ENCODE assay signal across 19 mouse cellular contexts in genomic region chr9:124090441-124090840, GRCm38 (mm10). TPM values are rescaled to one million over a fixed set of nuclear protein-coding genes. Genes with fewer than 3 reads are reported as not detected.
"Had no signal": no experiment of that assay in that cellular context is flagged by ENCODE, and none has a peak within 500 bp of the region (broad histone marks: within the 10 kb centered on the region; RNA-seq: fewer than 3 reads in every experiment).

No protein-coding gene starts in this region.

- DNase-seq: lung, adult 2 months; lung, postnatal 14 days; lung, postnatal 36 days; midbrain, embryonic 14.5 days; right cerebral cortex, postnatal 14 days; right cerebral cortex, postnatal 4 days; spleen, adult 18-20 months; thymus, adult 18-20 months; thymus, postnatal 14 days; thymus, postnatal 36 days had no signal

- H3K4me1 ChIP-seq: lung, embryonic 15.5 days; midbrain, embryonic 10.5 days; midbrain, embryonic 12.5 days; neural tube, embryonic 13.5 days; neural tube, embryonic 15.5 days had no signal

- H3K36me3 ChIP-seq: lung, embryonic 15.5 days; midbrain, embryonic 10.5 days; midbrain, embryonic 12.5 days; neural tube, embryonic 13.5 days; neural tube, embryonic 15.5 days had no signal

- H3K4me3 ChIP-seq: lung, embryonic 15.5 days; midbrain, embryonic 10.5 days; midbrain, embryonic 12.5 days; myocyte; neural tube, embryonic 13.5 days; neural tube, embryonic 15.5 days had no signal

- H3K27ac ChIP-seq: liver, embryonic 14.5 days; lung, embryonic 15.5 days; midbrain, embryonic 10.5 days; midbrain, embryonic 12.5 days; neural tube, embryonic 13.5 days; neural tube, embryonic 15.5 days had no signal

- ATAC-seq: lung, postnatal 0 days; midbrain, embryonic 16.5 days had no signal

RNA-seq across cellular contexts. Expression of gene Ccr2, which starts 11.3 kb away (rescaled TPM):
- polyA plus RNA-seq: midbrain, embryonic 16.5 days; myocyte had no signal

RNA-seq across cellular contexts. Expression of gene Ccr5, which starts 30.9 kb away (rescaled TPM):
- polyA plus RNA-seq: myocyte had no signal
